In the genomic region with DNA sequence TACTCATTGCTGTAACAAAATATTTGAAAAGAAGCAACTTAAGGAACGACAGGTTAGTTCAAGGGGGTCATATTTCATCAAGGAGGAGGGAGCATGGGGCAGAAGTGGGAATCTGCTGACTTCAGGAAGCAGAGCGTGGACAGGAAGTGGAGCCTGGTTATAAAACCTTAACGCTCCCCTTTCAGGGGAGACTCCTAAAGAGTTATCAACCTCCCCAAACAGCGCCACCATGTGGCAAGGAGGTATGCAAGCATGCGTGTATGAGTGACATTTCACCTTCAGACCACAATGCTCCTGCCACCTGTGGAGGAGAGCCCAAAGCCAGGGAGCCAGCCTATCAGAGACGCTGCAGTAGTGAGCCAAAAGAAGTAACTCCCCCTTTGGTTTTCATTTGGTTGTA, we compare ENCODE assay signal across 16 mouse cellular contexts. TPM values are rescaled to one million over a fixed set of nuclear protein-coding genes. Genes with fewer than 3 reads are reported as not detected.
A peak's percentile ranks its signal among the peaks of the same experiment; 100 is the strongest.
DNase-seq lines count a peak whose midpoint lies in the region; ATAC-seq and TF ChIP-seq lines count a peak whose summit lies in the region.
"Had no signal": no experiment of that assay in that cellular context is flagged by ENCODE, and none has a peak within 500 bp of the region (broad histone marks: within the 10 kb centered on the region; RNA-seq: fewer than 3 reads in every experiment).

No protein-coding gene starts in this region.

- no peak overlapping the region for H3K27ac ChIP-seq in layer of hippocampus, adult 2 months
- no peak overlapping the region for H3K27ac ChIP-seq in stomach, postnatal 0 days (replicated peaks)
- H3K27ac ChIP-seq: embryonic facial prominence, embryonic 15.5 days; heart, embryonic 10.5 days; hindbrain, embryonic 12.5 days; limb, embryonic 13.5 days; neural tube, embryonic 12.5 days had no signal

- H3K9me3 ChIP-seq in E14TG2a.4 (ENCODE audit: low read length) = peaks cover 7% of the 10 kb centered on the region
- no peaks in the 10 kb centered on the region for H3K9me3 ChIP-seq in stomach, postnatal 0 days (ENCODE audit: control insufficient read depth, low read length)
- H3K9me3 ChIP-seq: heart, embryonic 10.5 days; hindbrain, embryonic 12.5 days; neural tube, embryonic 12.5 days had no signal

- no peak overlapping the region for H3K4me2 ChIP-seq in stomach, postnatal 0 days (replicated peaks; ENCODE audit: low read depth)
- H3K4me2 ChIP-seq: embryonic facial prominence, embryonic 15.5 days; hindbrain, embryonic 12.5 days; limb, embryonic 13.5 days; neural tube, embryonic 12.5 days had no signal

- peaks cover 14% of the 10 kb centered on the region for H3K4me1 ChIP-seq in E14TG2a.4 (replicated peaks; ENCODE audit: low read depth, low read length)
- no peaks in the 10 kb centered on the region for H3K4me1 ChIP-seq in stomach, postnatal 0 days (replicated peaks; ENCODE audit: control insufficient read depth, insufficient read depth)
- H3K4me1 ChIP-seq: heart, embryonic 10.5 days had no signal

- WGBS in stomach, postnatal 0 days = 76% methylated on average over 6 of the region's 6 CpGs

- TF ChIP-seq EP300 in stomach, postnatal 0 days (optimal IDR thresholded peaks at IDR 0.05) = no peak

- peak; percentile 40; the same call in 1 of the 2 replicates for TF ChIP-seq CTCF in layer of hippocampus, adult 2 months (conservative IDR thresholded peaks at IDR 0.05)
- TF ChIP-seq CTCF in E14TG2a.4 (conservative IDR thresholded peaks at IDR 0.05; ENCODE audit: low read length) = peak; percentile 39
- peak; percentile 39; the same call in 1 of the 2 replicates for TF ChIP-seq CTCF in stomach, postnatal 0 days (IDR thresholded peaks at IDR 0.05; ENCODE audit: low read depth)

- no peaks in the 10 kb centered on the region for H3K36me3 ChIP-seq in E14TG2a.4 (ENCODE audit: insufficient read depth, low read length)
- H3K36me3 ChIP-seq in stomach, postnatal 0 days (ENCODE audit: control insufficient read depth, insufficient read depth, low read length) = no peaks in the 10 kb centered on the region
- H3K36me3 ChIP-seq: embryonic facial prominence, embryonic 15.5 days; heart, embryonic 10.5 days; hindbrain, embryonic 12.5 days; limb, embryonic 13.5 days; neural tube, embryonic 12.5 days had no signal

- no peak for ATAC-seq in stomach, postnatal 0 days (ENCODE audit: low FRiP score, low TSS enrichment)

- H3K4me3 ChIP-seq in layer of hippocampus, adult 2 months = no peak overlapping the region
- no peak overlapping the region for H3K4me3 ChIP-seq in E14TG2a.4 (replicated peaks; ENCODE audit: low read length)
- no peak overlapping the region for H3K4me3 ChIP-seq in stomach, postnatal 0 days (ENCODE audit: low read depth, low read length)
- H3K4me3 ChIP-seq: embryonic facial prominence, embryonic 15.5 days; heart, embryonic 10.5 days; hindbrain, embryonic 12.5 days; limb, embryonic 13.5 days; neural tube, embryonic 12.5 days had no signal

- no peaks in the 10 kb centered on the region for H3K27me3 ChIP-seq in E14TG2a.4 (ENCODE audit: insufficient read depth, low read length)
- H3K27me3 ChIP-seq in stomach, postnatal 0 days (ENCODE audit: control insufficient read depth, insufficient read depth, low read length) = no peaks in the 10 kb centered on the region
- H3K27me3 ChIP-seq: embryonic facial prominence, embryonic 15.5 days; hindbrain, embryonic 12.5 days; limb, embryonic 13.5 days; neural tube, embryonic 12.5 days had no signal

- no peak for DNase-seq in layer of hippocampus, adult 2 months (ENCODE audit: low spot score in 2 of 2)
- no peak for DNase-seq in layer of hippocampus, postnatal 36 days
- DNase-seq in R1 (ENCODE audit: low read depth, low spot score) = peak; percentile 94
- DNase-seq in stomach, postnatal 0 days (ENCODE audit: low spot score) = peak; percentile 15
- no peak for DNase-seq in neural tube, embryonic 10.5 days (ENCODE audit: extremely low spot score, low spot score)
- DNase-seq in c-Kit-positive CD71-positive TER-119-positive erythroid progenitor cells, embryonic 14.5 days (ENCODE audit: low spot score) = no peak
- DNase-seq: cerebellum, postnatal 36 days; lung, postnatal 10 days; midbrain, embryonic 14.5 days; retina, postnatal 1 day had no signal

- H3K9ac ChIP-seq in stomach, postnatal 0 days (ENCODE audit: low read length) = no peak overlapping the region
- H3K9ac ChIP-seq: embryonic facial prominence, embryonic 15.5 days; hindbrain, embryonic 12.5 days; limb, embryonic 13.5 days; neural tube, embryonic 12.5 days had no signal

RNA-seq across cellular contexts. Expression of gene Stt3b, which starts 10.8 kb away (rescaled TPM):
- 10 to 100 TPM; 76.4 to 79.4 TPM for total RNA-seq in layer of hippocampus, adult 2 months (2021)
- total RNA-seq in layer of hippocampus, postnatal 36 days (2021) = 10 to 100 TPM; 85.0 to 87.8 TPM
- 48.9 and 49.6 TPM in 2 replicates for polyA plus RNA-seq in stomach, postnatal 0 days (2015; fragmentation: Nextera tagmentation; extraction: Ambion mirVana)

Comparison
In these comparisons a context has a peak if more than half of its experiments do, and no peak if none do; other contexts are left out.
1. DNase-seq: peak in R1 (single experiment) and stomach, postnatal 0 days (single experiment); none in layer of hippocampus, adult 2 months (0 of 2), layer of hippocampus, postnatal 36 days (0 of 2), neural tube, embryonic 10.5 days (single experiment) and c-Kit-positive CD71-positive TER-119-positive erythroid progenitor cells, embryonic 14.5 days (single experiment).
2. Peak in every context shown above with its lines, with median percentiles within 50 percentile points of each other: CTCF ChIP-seq.